Mouse (Mus musculus): ENCODE data around the gene Pabpn1.

- TF ChIP-seq CTCF (IDR thresholded peaks at IDR 0.05; ENCODE audit: low read depth, low read length): no peak
- no peak for TF ChIP-seq POLR2A (IDR thresholded peaks at IDR 0.05; ENCODE audit: borderline replicate concordance, low read depth, low read length)
These were observed 21.0 kb downstream of the Pabpn1 start for GRCm38 (mm10) chr14:54913343-54913742.
